Mouse (Mus musculus): Measurements from ENCODE around the gene Rpl19.

Gene Rpl19

DNA sequence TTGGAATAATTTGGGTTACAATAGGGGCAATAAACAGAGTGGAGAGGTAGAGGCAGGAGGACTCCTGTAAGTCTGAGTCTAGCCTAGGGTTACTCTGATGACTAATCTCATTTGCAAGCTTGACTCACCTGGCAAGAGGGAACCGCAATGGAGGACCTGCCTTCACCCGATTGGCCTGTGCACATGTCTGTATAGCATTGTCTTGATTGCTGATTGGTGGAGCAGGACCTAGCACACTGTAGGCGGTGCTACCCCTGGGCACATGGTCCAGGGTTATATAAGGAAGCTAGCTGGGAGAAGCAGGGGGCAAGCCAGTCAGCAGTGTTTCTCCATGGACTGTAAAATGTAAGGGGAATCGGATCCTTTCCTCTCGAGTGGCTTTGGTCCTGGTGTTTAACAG is 31.5 kb downstream of the Rpl19 start:
- DNase-seq, result no peak

DNA sequence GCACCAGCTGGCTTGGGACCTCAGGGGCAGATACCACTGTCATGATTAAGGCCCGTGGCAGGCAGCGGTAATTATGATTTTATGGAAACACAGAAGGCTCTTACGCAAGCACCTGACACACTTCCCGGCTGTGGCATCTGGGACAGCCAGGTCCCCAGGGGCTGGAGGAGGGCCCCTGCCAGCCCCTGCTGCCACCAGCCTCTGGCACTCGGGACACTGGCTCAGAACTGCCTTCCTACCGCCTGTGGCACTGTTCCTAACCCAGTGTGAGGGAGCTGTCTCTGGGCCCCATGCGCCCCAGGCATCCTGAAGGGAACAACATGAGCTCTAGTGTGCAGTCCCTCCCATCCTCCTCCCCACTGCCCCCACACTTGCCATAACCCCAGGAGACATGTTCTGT is 33.2 kb downstream of the Rpl19 start:
- no peak for DNase-seq

DNA sequence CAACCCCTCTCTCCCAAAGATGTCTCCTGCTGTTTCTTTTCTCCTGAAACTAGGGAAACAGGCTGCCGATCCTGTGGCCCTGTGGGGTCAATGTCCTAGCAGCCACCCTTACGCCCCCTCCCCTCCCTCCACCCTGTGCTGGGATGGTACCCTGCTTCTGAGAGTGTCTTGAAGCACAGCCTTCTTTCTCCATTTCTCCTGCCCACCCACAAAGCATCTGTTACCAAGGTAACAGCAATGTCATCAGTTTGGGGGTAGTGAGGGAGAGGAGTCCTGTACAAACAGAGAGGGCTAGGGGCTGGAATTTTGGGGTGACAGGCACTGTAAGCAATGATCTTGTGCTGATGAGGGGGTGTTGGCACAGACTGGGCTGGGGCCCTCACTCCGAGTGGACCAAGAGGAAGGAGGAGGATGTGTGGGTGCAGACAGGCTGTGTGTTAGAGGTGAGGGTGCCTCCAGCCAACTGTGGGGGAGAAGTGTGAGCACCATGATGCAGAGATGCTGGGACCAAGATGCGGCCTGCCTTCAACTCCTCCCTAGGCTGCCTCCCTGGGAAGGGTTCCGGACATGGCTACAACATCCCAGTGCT is 33.7 kb downstream of the Rpl19 start:
- no peak for DNase-seq

DNA sequence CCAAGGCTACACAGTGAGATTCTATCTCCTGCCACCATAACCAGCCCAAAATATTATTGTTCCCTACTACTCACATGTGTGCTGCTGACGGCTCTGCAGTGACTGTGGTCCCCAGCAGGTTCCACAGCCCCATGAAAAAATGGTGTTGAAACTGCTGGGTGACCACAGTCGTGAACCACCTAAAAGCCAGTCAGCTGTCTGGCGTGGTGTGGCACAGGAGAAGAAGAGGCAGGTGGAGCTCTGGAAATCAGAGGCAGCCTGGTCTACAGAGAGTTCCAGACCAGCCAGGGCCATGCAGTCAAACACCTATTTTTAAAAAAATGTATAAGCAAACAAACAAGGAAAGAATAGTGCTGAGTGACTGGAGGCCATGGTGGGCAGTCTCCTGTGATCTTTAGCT is 34.9 kb downstream of the Rpl19 start:
- no peak for DNase-seq

DNA sequence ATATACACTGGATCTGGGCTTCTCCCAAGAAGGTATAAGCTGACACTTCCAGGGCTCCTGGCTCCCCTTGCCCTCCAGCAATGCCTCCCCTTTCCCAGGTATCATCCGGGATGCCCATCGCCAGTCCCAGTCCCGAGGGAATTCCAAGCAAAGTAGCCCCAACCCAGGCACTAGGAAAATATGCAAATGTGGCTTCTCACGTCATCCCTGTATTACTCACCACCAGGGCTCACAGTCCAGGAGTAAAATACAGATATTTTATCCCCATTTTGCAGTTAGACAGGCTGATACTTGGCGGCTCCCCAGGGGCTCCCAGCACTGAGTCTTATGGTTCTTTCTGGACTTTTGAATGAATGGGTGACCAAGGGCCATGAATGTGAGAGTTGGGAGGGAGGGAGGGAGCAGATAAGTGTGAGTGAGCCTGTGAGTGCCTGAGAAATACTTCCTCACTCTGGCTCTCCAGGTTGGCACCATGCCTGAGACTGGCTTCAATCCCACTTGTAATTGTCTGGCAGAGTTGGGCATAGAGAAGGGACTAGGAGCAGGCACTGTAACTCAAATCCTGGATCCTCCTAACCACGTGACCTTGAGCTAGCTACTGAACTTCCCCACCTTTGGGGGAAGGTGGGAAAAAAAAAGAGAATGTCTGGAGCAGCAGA is 35.5 kb downstream of the Rpl19 start:
- DNase-seq, result peak; percentile 53

DNA sequence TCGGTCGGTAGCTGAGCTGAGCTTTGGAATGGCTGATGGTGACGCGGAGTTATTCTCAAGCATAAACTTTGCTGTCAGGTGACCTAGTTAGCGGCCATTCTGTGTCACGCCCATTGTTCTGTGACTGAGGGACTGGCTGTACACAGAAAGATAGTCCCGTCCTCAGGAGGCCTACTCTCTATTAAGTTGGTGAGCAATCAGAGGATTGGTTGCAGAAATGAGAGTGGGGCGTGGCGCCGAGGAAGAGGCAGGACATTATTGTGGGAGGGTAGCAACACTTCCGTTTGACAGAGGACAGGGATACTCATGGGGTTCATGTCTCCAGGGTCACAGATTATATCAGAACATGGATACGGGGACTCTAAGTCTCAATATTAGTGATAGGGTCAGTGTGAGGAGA is 39.7 kb downstream of the Rpl19 start:
- DNase-seq, result no peak

DNA sequence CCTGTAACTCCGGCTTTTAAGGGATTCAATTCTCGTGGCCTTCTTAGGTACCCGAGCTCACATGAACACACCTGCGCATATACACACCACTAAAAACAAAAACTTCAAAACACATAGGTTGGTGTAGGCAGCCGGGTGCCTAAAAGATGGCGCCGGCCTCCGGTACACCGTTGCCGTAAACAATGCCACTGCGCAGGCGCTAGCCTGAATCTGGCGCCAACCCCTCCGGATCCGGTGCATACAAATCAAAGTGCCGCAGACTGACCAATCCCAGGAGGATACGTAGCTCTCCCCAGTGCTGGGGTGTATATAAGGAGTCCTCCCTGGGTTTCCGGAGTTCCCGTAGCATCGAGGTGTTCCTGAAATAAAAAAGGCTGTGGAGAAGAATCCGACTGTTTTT is 40.7 kb downstream of the Rpl19 start:
- no peak for DNase-seq

DNA sequence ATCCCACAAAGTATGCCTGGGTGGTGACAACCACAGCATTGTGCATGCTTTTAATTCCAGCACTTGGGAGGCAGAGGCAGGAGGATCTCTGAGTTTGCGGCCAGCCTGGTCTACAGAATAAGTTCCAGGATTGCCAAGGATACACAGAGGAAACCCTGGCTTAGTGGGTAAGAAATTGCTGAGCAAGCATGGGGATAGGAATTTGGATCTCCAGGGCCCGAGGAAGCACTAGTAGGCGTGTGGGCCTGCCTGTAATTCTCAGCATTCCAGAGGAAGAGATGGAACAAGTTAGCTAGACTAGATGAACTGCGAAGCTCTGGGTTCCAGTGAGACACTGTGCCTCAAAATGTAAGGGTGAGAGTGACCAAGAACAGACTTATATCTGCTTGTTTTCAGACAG is 46.9 kb downstream of the Rpl19 start:
- DNase-seq, result no peak

DNA sequence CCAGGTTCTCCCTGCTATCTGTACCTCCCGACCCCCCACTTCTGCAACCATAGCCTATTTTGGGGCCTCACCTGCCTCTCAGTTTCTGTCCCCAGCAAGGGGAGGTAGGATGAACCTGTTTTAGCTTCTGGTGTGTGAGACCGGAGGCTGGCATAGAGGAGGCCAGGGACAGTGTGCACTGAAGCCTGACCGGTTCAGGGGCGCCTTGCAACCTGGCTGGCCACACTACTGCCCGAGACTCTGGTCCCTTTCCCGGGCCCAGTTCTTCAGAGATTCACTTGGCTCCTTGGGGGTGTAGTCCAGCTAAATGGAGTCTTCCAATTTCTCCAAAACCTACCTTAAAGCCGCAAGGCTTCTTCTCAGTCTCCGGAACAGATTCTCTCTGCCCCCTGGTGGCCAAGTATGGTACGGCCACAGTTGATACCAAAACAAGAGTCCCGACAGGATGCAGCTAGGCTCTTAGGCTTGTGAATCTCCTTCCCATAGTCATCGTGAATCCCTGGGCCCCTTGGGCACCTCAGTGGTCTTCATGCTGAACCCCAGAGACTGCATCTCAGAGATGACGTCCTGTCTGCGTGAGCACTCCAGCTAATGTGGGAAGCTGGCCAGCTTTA is 48.8 kb downstream of the Rpl19 start:
- DNase-seq, result peak; percentile 92

DNA sequence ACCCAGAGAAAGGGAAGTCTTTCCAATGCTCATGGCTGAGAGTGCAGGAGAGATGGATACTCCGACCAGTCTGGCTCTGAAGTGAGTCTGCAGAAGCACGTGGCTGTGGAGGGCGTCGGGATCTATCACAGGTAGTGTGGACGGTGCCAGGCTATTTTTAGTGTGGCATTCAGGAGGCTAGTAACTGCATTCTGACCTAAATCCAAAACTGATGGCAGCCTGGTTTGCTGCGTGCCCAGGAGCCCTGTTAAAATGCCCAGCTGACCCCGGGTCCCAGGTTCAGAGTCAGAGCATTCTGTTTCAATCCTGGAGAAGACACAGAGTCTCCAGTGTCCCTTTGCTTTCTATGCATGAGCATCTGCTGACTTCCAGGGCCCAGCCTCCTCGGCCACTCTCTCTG is 50.6 kb downstream of the Rpl19 start:
- DNase-seq, result no peak
